Mouse (Mus musculus) midbrain, embryonic 14.5 days (tissue): ENCODE measurements at regions not wholly inside any gene's neighbourhood (a gene's known extent, or its start where the extent isn't known, plus 50 kb on each side); places are given as distances from the start of the nearest gene placed in this dataset.

ENCODE experiments used
- ATAC-seq: fragments of 200-750 bp; cut with Nextera tagmentation; 2 replicates; pipeline ENCODE4 v1.8.0; 2017; ENCODE audit warnings: moderate number of reproducible peaks, moderate library complexity; ENCODE audit not compliant: low FRiP score, low TSS enrichment
- DNase-seq: peaks from one replicate; pipeline ENCODE4 v3.0.0-alpha.2; 2015
- H3K27ac ChIP-seq: fragments of 300-500 bp; sonication (generic); replicated peaks from 2 replicates; pipeline ENCODE4 v1.5.1; 2014; ENCODE audit warnings: mild to moderate bottlenecking, low read depth, low read length, moderate library complexity
- H3K27me3 ChIP-seq: fragments of 300-500 bp; sonication (generic); 2 replicates; pipeline ENCODE4 v1.6.1; 2014; ENCODE audit warnings: low read length, control low read depth, mixed read lengths; ENCODE audit not compliant: control insufficient read depth, insufficient read depth
- H3K36me3 ChIP-seq: fragments of 300-500 bp; sonication (generic); 2 replicates; pipeline ENCODE4 v1.6.1; 2014; ENCODE audit warnings: low read length, control low read depth; ENCODE audit not compliant: control insufficient read depth, insufficient read depth
- H3K4me1 ChIP-seq: fragments of 300-500 bp; sonication (generic); 2 replicates; pipeline ENCODE4 v1.6.1; 2014; ENCODE audit warnings: mild to moderate bottlenecking, antibody characterized with exemption, low read length, control low read depth; ENCODE audit not compliant: control insufficient read depth, insufficient read depth
- H3K4me2 ChIP-seq: fragments of 300-500 bp; sonication (generic); 2 replicates; pipeline ENCODE4 v1.6.1; 2014; ENCODE audit warnings: mild to moderate bottlenecking, low read length, moderate library complexity
- H3K4me3 ChIP-seq: fragments of 300-500 bp; sonication (generic); replicated peaks from 2 replicates; pipeline ENCODE4 v1.5.1; 2014; ENCODE audit warnings: low read depth, low read length
- H3K9ac ChIP-seq: fragments of 300-500 bp; sonication (generic); replicated peaks from 2 replicates; pipeline ENCODE4 v1.6.1; 2014; ENCODE audit warnings: mild to moderate bottlenecking, low read length, moderate library complexity
- H3K9me3 ChIP-seq: fragments of 300-500 bp; sonication (generic); 2 replicates; pipeline ENCODE4 v1.6.1; 2016; ENCODE audit warnings: low read length, control low read depth, mixed read lengths; ENCODE audit not compliant: control insufficient read depth
- WGBS: fragments of 180-500 bp; shearing (Covaris S2); extraction: QIAGEN DNeasy Blood & Tissue Kit; methylation state at CpG from one replicate; pipeline ENCODE4 v1.1.7; 2014; 5-methylcytosine and 5-hydroxymethylcytosine counted together

GRCm38 (mm10) chr5:102257104-102257503, 187.4 kb upstream of the Wdfy3 start:
- Histone ChIP-seq H3K4me1 (no peaks in the 10 kb centered on the region), H3K36me3 (no peaks in the 10 kb centered on the region), H3K27ac (no peak overlapping the region), H3K4me3 (no peak overlapping the region), H3K9me3 (no peaks in the 10 kb centered on the region), H3K9ac (no peak overlapping the region), H3K27me3 (no peaks in the 10 kb centered on the region), H3K4me2 (no peak overlapping the region)
- DNase-seq = no peak
- ATAC-seq = no peak
- 93% methylated on average over 2 of the region's 2 CpGs for WGBS

GRCm38 (mm10) chr5:102261621-102262020, 191.9 kb upstream of the Wdfy3 start:
- no peaks in the 10 kb centered on the region for H3K27me3 ChIP-seq
- H3K4me2 ChIP-seq = no peak overlapping the region
- DNase-seq (no peak), ATAC-seq (no peak)
- WGBS = 87% methylated on average over 5 of the region's 5 CpGs
- H3K4me1 ChIP-seq = no peaks in the 10 kb centered on the region
- H3K27ac ChIP-seq = no peak overlapping the region
- H3K4me3 ChIP-seq = no peak overlapping the region
- no peaks in the 10 kb centered on the region for H3K36me3 ChIP-seq
- H3K9me3 ChIP-seq = no peaks in the 10 kb centered on the region
- H3K9ac ChIP-seq = no peak overlapping the region

- DNase-seq (no peak), ATAC-seq (no peak)
- WGBS = 57% methylated on average over 11 of the region's 11 CpGs
- Histone ChIP-seq H3K27me3 (no peaks in the 10 kb centered on the region), H3K9ac (no peak overlapping the region), H3K36me3 (no peaks in the 10 kb centered on the region), H3K9me3 (no peaks in the 10 kb centered on the region), H3K4me1 (no peaks in the 10 kb centered on the region), H3K4me3 (no peak overlapping the region), H3K27ac (no peak overlapping the region), H3K4me2 (no peak overlapping the region)
Measured at GRCm38 (mm10) chr5:102266451-102266850, 196.7 kb upstream of the Wdfy3 start.

GRCm38 (mm10) chr5:102267150-102267549, 197.4 kb upstream of the Wdfy3 start:
- no peak overlapping the region for H3K4me2 ChIP-seq
- no peak overlapping the region for H3K9ac ChIP-seq
- DNase-seq = no peak
- 92% methylated on average over 3 of the region's 3 CpGs for WGBS
- no peaks in the 10 kb centered on the region for H3K27me3 ChIP-seq
- no peak for ATAC-seq
- H3K4me1 ChIP-seq = no peaks in the 10 kb centered on the region
- H3K9me3 ChIP-seq = no peaks in the 10 kb centered on the region
- H3K4me3 ChIP-seq = no peak overlapping the region
- no peak overlapping the region for H3K27ac ChIP-seq
- H3K36me3 ChIP-seq = no peaks in the 10 kb centered on the region

GRCm38 (mm10) chr5:102269204-102269603, 199.5 kb upstream of the Wdfy3 start:
- Histone ChIP-seq H3K27me3 (no peaks in the 10 kb centered on the region), H3K9me3 (no peaks in the 10 kb centered on the region), H3K27ac (no peak overlapping the region), H3K4me3 (no peak overlapping the region), H3K9ac (no peak overlapping the region), H3K4me1 (no peaks in the 10 kb centered on the region), H3K4me2 (no peak overlapping the region), H3K36me3 (no peaks in the 10 kb centered on the region)
- DNase-seq = no peak
- no peak for ATAC-seq
- WGBS = 85% methylated on average over 9 of the region's 9 CpGs

GRCm38 (mm10) chr5:102275621-102276020, 205.6 kb upstream of the Arhgap24 start:
- 94% methylated on average over 3 of the region's 3 CpGs for WGBS
- Histone ChIP-seq H3K27ac (no peak overlapping the region), H3K4me2 (no peak overlapping the region), H3K9me3 (no peaks in the 10 kb centered on the region), H3K4me3 (no peak overlapping the region), H3K9ac (no peak overlapping the region), H3K27me3 (no peaks in the 10 kb centered on the region), H3K36me3 (no peaks in the 10 kb centered on the region), H3K4me1 (no peaks in the 10 kb centered on the region)
- DNase-seq (no peak), ATAC-seq (no peak)

- Histone ChIP-seq H3K9ac (no peak overlapping the region), H3K4me3 (no peak overlapping the region), H3K36me3 (no peaks in the 10 kb centered on the region), H3K27ac (no peak overlapping the region), H3K9me3 (no peaks in the 10 kb centered on the region), H3K27me3 (no peaks in the 10 kb centered on the region), H3K4me2 (no peak overlapping the region), H3K4me1 (no peaks in the 10 kb centered on the region)
- WGBS = 90% methylated on average over 4 of the region's 4 CpGs
- no peak for ATAC-seq
- no peak for DNase-seq
Measured at GRCm38 (mm10) chr5:102287131-102287530, 194.1 kb upstream of the Arhgap24 start.

GRCm38 (mm10) chr5:102290866-102291265, 190.3 kb upstream of the Arhgap24 start:
- WGBS = 94% methylated on average over 7 of the region's 7 CpGs
- H3K4me3 ChIP-seq = no peak overlapping the region
- no peaks in the 10 kb centered on the region for H3K9me3 ChIP-seq
- no peaks in the 10 kb centered on the region for H3K4me1 ChIP-seq
- DNase-seq = no peak
- H3K27me3 ChIP-seq = no peaks in the 10 kb centered on the region
- no peak overlapping the region for H3K27ac ChIP-seq
- no peak overlapping the region for H3K9ac ChIP-seq
- H3K4me2 ChIP-seq = no peak overlapping the region
- ATAC-seq = no peak
- no peaks in the 10 kb centered on the region for H3K36me3 ChIP-seq

GRCm38 (mm10) chr5:102295564-102295963, 185.6 kb upstream of the Arhgap24 start:
- H3K27ac ChIP-seq = no peak overlapping the region
- H3K36me3 ChIP-seq = no peaks in the 10 kb centered on the region
- H3K4me3 ChIP-seq = no peak overlapping the region
- H3K9ac ChIP-seq = no peak overlapping the region
- no peaks in the 10 kb centered on the region for H3K27me3 ChIP-seq
- H3K4me2 ChIP-seq = no peak overlapping the region
- WGBS = 91% methylated on average over 5 of the region's 5 CpGs
- H3K4me1 ChIP-seq = no peaks in the 10 kb centered on the region
- no peak for DNase-seq
- no peaks in the 10 kb centered on the region for H3K9me3 ChIP-seq
- ATAC-seq = no peak
